Mouse (Mus musculus): ENCODE results near the gene Taf6l. TPM values are rescaled to one million over a fixed set of nuclear protein-coding genes. Genes with fewer than 3 reads are reported as not detected.
"Not testable (repeated sequence)": the region's sequence is repeated elsewhere in the genome, so short reads cannot be mapped to it uniquely, and the experiment has no call there.

Taf6l gene
- polyA plus RNA-seq, 1 experiment from 2014 or later = 19.0 TPM

DNA sequence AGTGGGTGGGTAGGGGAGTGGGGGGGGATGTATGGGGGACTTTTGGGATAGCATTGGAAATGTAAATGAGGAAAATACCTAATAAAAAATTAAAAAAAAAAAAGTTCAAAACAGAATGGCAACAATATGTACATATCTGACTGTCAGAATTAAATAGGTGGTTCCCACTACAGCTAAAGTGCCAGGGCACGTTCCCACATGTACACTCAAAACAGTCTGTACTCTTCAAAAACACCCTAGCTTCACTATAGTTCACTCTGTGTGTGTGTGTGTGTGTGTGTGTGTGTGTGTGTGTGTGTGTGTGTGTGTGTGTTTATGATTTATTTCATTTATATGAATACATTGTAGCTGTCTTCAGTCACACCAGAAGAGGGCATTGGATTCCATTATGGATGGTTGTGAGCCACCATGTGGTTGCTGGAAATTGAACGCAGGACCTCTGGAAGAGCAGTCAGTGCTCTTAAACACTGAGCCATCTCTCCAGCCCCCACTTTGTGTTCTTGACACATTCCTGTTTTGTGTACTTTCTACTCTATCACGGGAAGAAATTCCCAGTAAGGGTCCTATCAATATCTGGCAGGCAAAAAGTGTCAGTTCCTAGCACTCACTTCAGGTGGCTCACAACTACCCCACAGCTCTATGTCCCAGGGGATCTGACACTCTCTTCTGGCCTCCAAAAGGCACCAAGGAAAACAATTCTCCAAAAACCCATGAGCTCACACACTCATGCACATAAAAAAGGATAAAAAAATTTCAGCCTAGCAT is 57.7 kb downstream of the Taf6l start:
- WGBS = 53% methylated on average over 3 of the region's 3 CpGs
- H3K27me3 ChIP-seq (ENCODE audit: control insufficient read depth, insufficient read depth, low read length); H3K4me2 ChIP-seq (ENCODE audit: low read depth, low read length); H3K9me3 ChIP-seq (replicated peaks; ENCODE audit: control insufficient read depth, low read length); H3K4me3 ChIP-seq (ENCODE audit: low read depth, low read length); H3K4me1 ChIP-seq (ENCODE audit: control insufficient read depth, insufficient read depth, low read length); H3K9ac ChIP-seq (replicated peaks; ENCODE audit: low read length); H3K27ac ChIP-seq (replicated peaks; ENCODE audit: low read depth, low read length); DNase-seq (ENCODE audit: low spot score); ATAC-seq (replicated peaks; ENCODE audit: insufficient number of reproducible peaks, low FRiP score, low TSS enrichment, low read depth): not testable (repeated sequence)
- peaks cover 21% of the 10 kb centered on the region for H3K36me3 ChIP-seq (replicated peaks; ENCODE audit: control insufficient read depth, insufficient read depth, low read depth, low read length)

DNA sequence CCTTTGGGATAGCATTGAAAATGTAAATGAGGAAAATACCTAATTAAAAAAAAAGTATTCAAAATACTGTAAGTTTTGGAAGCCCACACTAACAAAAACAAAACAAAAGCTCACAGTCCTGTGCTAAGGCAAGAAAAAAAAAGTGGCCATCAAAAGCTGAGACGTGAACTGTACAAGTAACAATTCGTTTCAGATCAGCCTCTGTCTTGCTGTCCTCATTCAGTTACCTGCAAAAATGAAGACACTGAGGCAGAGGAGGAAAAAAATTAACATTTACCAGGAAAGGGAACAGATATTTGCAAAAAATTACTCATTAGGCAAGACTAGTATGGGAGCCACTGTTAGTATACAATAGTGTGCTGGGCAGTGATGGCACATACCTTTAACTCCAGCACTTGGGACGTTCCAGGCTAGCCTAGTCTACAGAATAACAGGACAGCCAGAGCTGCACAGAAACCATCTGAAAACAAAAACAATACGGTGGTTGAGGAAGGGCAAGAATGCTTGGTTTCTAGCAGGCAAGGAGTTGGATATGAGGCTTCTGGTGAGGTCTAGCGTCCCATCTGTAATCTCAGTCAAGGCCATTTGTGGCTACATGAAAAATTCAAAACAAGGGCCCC is 58.6 kb downstream of the Taf6l start:
- Histone ChIP-seq H3K4me1 (ENCODE audit: control insufficient read depth, insufficient read depth, low read length) (no peaks in the 10 kb centered on the region), H3K9ac (replicated peaks; ENCODE audit: low read length) (no peak overlapping the region), H3K4me2 (ENCODE audit: low read depth, low read length) (no peak overlapping the region), H3K27ac (replicated peaks; ENCODE audit: low read depth, low read length) (no peak overlapping the region), H3K9me3 (replicated peaks; ENCODE audit: control insufficient read depth, low read length) (no peaks in the 10 kb centered on the region), H3K27me3 (ENCODE audit: control insufficient read depth, insufficient read depth, low read length) (no peaks in the 10 kb centered on the region), H3K36me3 (replicated peaks; ENCODE audit: control insufficient read depth, insufficient read depth, low read depth, low read length) (peaks cover 21% of the 10 kb centered on the region), H3K4me3 (ENCODE audit: low read depth, low read length) (no peak overlapping the region)
- DNase-seq (ENCODE audit: low spot score) (no peak), ATAC-seq (replicated peaks; ENCODE audit: insufficient number of reproducible peaks, low FRiP score, low TSS enrichment, low read depth) (no peak)
- WGBS = 25% methylated on average over 5 of the region's 5 CpGs

GRCm38 (mm10) chr19:8726609-8727390 is 59.4 kb downstream of the Taf6l start:
- WGBS = 18% methylated on average over 3 of the region's 3 CpGs
- no peak overlapping the region for H3K4me2 ChIP-seq (ENCODE audit: low read depth, low read length)
- H3K27ac ChIP-seq (replicated peaks; ENCODE audit: low read depth, low read length) = no peak overlapping the region; the same call in 1 of the 2 replicates
- no peaks in the 10 kb centered on the region for H3K9me3 ChIP-seq (replicated peaks; ENCODE audit: control insufficient read depth, low read length)
- H3K4me3 ChIP-seq (ENCODE audit: low read depth, low read length) = no peak overlapping the region
- no peaks in the 10 kb centered on the region for H3K4me1 ChIP-seq (ENCODE audit: control insufficient read depth, insufficient read depth, low read length)
- no peak for ATAC-seq (replicated peaks; ENCODE audit: insufficient number of reproducible peaks, low FRiP score, low TSS enrichment, low read depth)
- H3K9ac ChIP-seq (replicated peaks; ENCODE audit: low read length) = no peak overlapping the region
- no peak for DNase-seq (ENCODE audit: low spot score)
- peaks cover 21% of the 10 kb centered on the region for H3K36me3 ChIP-seq (replicated peaks; ENCODE audit: control insufficient read depth, insufficient read depth, low read depth, low read length)
- H3K27me3 ChIP-seq (ENCODE audit: control insufficient read depth, insufficient read depth, low read length) = no peaks in the 10 kb centered on the region

GRCm38 (mm10) chr19:8725081-8725613 is 61.1 kb downstream of the Taf6l start:
- no peak for ATAC-seq (replicated peaks; ENCODE audit: insufficient number of reproducible peaks, low FRiP score, low TSS enrichment, low read depth)
- H3K4me2 ChIP-seq (ENCODE audit: low read depth, low read length) = peak overlapping the region; percentile 66
- no peak overlapping the region for H3K27ac ChIP-seq (replicated peaks; ENCODE audit: low read depth, low read length)
- H3K27me3 ChIP-seq (ENCODE audit: control insufficient read depth, insufficient read depth, low read length) = no peaks in the 10 kb centered on the region
- peak overlapping the region; percentile 52 for H3K4me3 ChIP-seq (ENCODE audit: low read depth, low read length)
- H3K9me3 ChIP-seq (replicated peaks; ENCODE audit: control insufficient read depth, low read length) = no peaks in the 10 kb centered on the region
- WGBS = 54% methylated on average over 4 of the region's 4 CpGs
- H3K9ac ChIP-seq (replicated peaks; ENCODE audit: low read length) = peak overlapping the region; percentile 90
- no peak for DNase-seq (ENCODE audit: low spot score)
- peaks cover 21% of the 10 kb centered on the region for H3K36me3 ChIP-seq (replicated peaks; ENCODE audit: control insufficient read depth, insufficient read depth, low read depth, low read length)
- no peaks in the 10 kb centered on the region for H3K4me1 ChIP-seq (ENCODE audit: control insufficient read depth, insufficient read depth, low read length)

Small RNA genes within 50 kb of the gene (microRNA-seq; reads per million reads assigned to microRNA genes)
- gene Mir6992 (ENCODE audit: borderline number of aligned reads) = not detected

Other genes with a start within 250 kb of the Taf6l start
- 0.06 TPM in 1 of 2 replicates, not detected in the other for gene Slc22a8, start 195.2 kb downstream of the Taf6l start, polyA plus RNA-seq (2014; fragmentation: Nextera tagmentation; extraction: Ambion mirVana)
- gene Slc22a6, start 168.4 kb downstream of the Taf6l start, polyA plus RNA-seq (2014; fragmentation: Nextera tagmentation; extraction: Ambion mirVana) = 0.10 and 0.29 TPM in 2 replicates
- gene Chrm1, start 122.6 kb downstream of the Taf6l start, polyA plus RNA-seq (2014; fragmentation: Nextera tagmentation; extraction: Ambion mirVana) = 0.06 and 0.08 TPM in 2 replicates
- gene Slc3a2, start 63.0 kb downstream of the Taf6l start, polyA plus RNA-seq (2014; fragmentation: Nextera tagmentation; extraction: Ambion mirVana) = 120 and 125 TPM in 2 replicates
- gene Wdr74, start 50.6 kb downstream of the Taf6l start, polyA plus RNA-seq (2014; fragmentation: Nextera tagmentation; extraction: Ambion mirVana) = 91.0 and 92.3 TPM in 2 replicates
- 1.1 and 1.8 TPM in 2 replicates for gene 1700092M07Rik, start 45.7 kb downstream of the Taf6l start, polyA plus RNA-seq (2014; fragmentation: Nextera tagmentation; extraction: Ambion mirVana)
- gene Stx5a, start 45.0 kb downstream of the Taf6l start, polyA plus RNA-seq (2014; fragmentation: Nextera tagmentation; extraction: Ambion mirVana) = 107 and 110 TPM in 2 replicates
- 230 and 238 TPM in 2 replicates for gene Nxf1, start 29.3 kb downstream of the Taf6l start, polyA plus RNA-seq (2014; fragmentation: Nextera tagmentation; extraction: Ambion mirVana)
- gene Tmem223, start 15.4 kb downstream of the Taf6l start, polyA plus RNA-seq (2014; fragmentation: Nextera tagmentation; extraction: Ambion mirVana) = 191 and 197 TPM in 2 replicates
- 44.8 and 51.2 TPM in 2 replicates for gene Tmem179b, start 11.9 kb downstream of the Taf6l start, polyA plus RNA-seq (2014; fragmentation: Nextera tagmentation; extraction: Ambion mirVana)
- 199 and 202 TPM in 2 replicates for gene Polr2g, start 12.2 kb upstream of the Taf6l start, polyA plus RNA-seq (2014; fragmentation: Nextera tagmentation; extraction: Ambion mirVana)
- 6.0 and 8.0 TPM in 2 replicates for gene Zbtb3, start 16.1 kb upstream of the Taf6l start, polyA plus RNA-seq (2014; fragmentation: Nextera tagmentation; extraction: Ambion mirVana)
- gene Ttc9c, start 32.9 kb upstream of the Taf6l start, polyA plus RNA-seq (2014; fragmentation: Nextera tagmentation; extraction: Ambion mirVana) = 63.0 and 68.7 TPM in 2 replicates
- gene Hnrnpul2, start 33.6 kb upstream of the Taf6l start, polyA plus RNA-seq (2014; fragmentation: Nextera tagmentation; extraction: Ambion mirVana) = 6.7 and 6.8 TPM in 2 replicates
- not detected in 2 replicates for gene AC129217.1, start 43.4 kb upstream of the Taf6l start, polyA plus RNA-seq (2014; fragmentation: Nextera tagmentation; extraction: Ambion mirVana)
- gene Bscl2, start 51.0 kb upstream of the Taf6l start, polyA plus RNA-seq (2014; fragmentation: Nextera tagmentation; extraction: Ambion mirVana) = 29.9 and 39.1 TPM in 2 replicates
- gene Gng3, start 52.8 kb upstream of the Taf6l start, polyA plus RNA-seq (2014; fragmentation: Nextera tagmentation; extraction: Ambion mirVana) = 39.8 and 44.8 TPM in 2 replicates
- gene Lrrn4cl, start 64.4 kb upstream of the Taf6l start, polyA plus RNA-seq (2014; fragmentation: Nextera tagmentation; extraction: Ambion mirVana) = 0.10 and 0.49 TPM in 2 replicates
- gene Ubxn1, start 85.1 kb upstream of the Taf6l start, polyA plus RNA-seq (2014; fragmentation: Nextera tagmentation; extraction: Ambion mirVana) = 184 and 189 TPM in 2 replicates
- 56.1 and 62.0 TPM in 2 replicates for gene Uqcc3, start 94.5 kb upstream of the Taf6l start, polyA plus RNA-seq (2014; fragmentation: Nextera tagmentation; extraction: Ambion mirVana)
- 116 and 122 TPM in 2 replicates for gene Lbhd1, start 97.3 kb upstream of the Taf6l start, polyA plus RNA-seq (2014; fragmentation: Nextera tagmentation; extraction: Ambion mirVana)
- gene Gm49403, start 97.5 kb upstream of the Taf6l start, polyA plus RNA-seq (2014; fragmentation: Nextera tagmentation; extraction: Ambion mirVana) = not detected in 2 replicates
- gene 1810009A15Rik, start 102.4 kb upstream of the Taf6l start, polyA plus RNA-seq (2014; fragmentation: Nextera tagmentation; extraction: Ambion mirVana) = 111 and 126 TPM in 2 replicates
- 0.34 TPM in 1 of 2 replicates, not detected in the other for gene Gm49416, start 102.5 kb upstream of the Taf6l start, polyA plus RNA-seq (2014; fragmentation: Nextera tagmentation; extraction: Ambion mirVana)
- gene Ints5, start 106.6 kb upstream of the Taf6l start, polyA plus RNA-seq (2014; fragmentation: Nextera tagmentation; extraction: Ambion mirVana) = 30.5 and 34.6 TPM in 2 replicates
- 97.4 and 114 TPM in 2 replicates for gene Ganab, start 111.7 kb upstream of the Taf6l start, polyA plus RNA-seq (2014; fragmentation: Nextera tagmentation; extraction: Ambion mirVana)
- gene B3gat3, start 134.0 kb upstream of the Taf6l start, polyA plus RNA-seq (2014; fragmentation: Nextera tagmentation; extraction: Ambion mirVana) = 32.0 and 32.8 TPM in 2 replicates
- 0.72 and 0.81 TPM in 2 replicates for gene Rom1, start 142.9 kb upstream of the Taf6l start, polyA plus RNA-seq (2014; fragmentation: Nextera tagmentation; extraction: Ambion mirVana)
- 8.4 and 9.0 TPM in 2 replicates for gene Eml3, start 143.1 kb upstream of the Taf6l start, polyA plus RNA-seq (2014; fragmentation: Nextera tagmentation; extraction: Ambion mirVana)
- 57.5 and 57.6 TPM in 2 replicates for gene Mta2, start 155.5 kb upstream of the Taf6l start, polyA plus RNA-seq (2014; fragmentation: Nextera tagmentation; extraction: Ambion mirVana)
- gene Tut1, start 167.4 kb upstream of the Taf6l start, polyA plus RNA-seq (2014; fragmentation: Nextera tagmentation; extraction: Ambion mirVana) = 25.5 and 28.0 TPM in 2 replicates
- gene Eef1g, start 180.6 kb upstream of the Taf6l start, polyA plus RNA-seq (2014; fragmentation: Nextera tagmentation; extraction: Ambion mirVana) = 535 and 538 TPM in 2 replicates
- 10.6 and 11.5 TPM in 2 replicates for gene Ahnak, start 202.9 kb upstream of the Taf6l start, polyA plus RNA-seq (2014; fragmentation: Nextera tagmentation; extraction: Ambion mirVana)